In the genomic region with DNA sequence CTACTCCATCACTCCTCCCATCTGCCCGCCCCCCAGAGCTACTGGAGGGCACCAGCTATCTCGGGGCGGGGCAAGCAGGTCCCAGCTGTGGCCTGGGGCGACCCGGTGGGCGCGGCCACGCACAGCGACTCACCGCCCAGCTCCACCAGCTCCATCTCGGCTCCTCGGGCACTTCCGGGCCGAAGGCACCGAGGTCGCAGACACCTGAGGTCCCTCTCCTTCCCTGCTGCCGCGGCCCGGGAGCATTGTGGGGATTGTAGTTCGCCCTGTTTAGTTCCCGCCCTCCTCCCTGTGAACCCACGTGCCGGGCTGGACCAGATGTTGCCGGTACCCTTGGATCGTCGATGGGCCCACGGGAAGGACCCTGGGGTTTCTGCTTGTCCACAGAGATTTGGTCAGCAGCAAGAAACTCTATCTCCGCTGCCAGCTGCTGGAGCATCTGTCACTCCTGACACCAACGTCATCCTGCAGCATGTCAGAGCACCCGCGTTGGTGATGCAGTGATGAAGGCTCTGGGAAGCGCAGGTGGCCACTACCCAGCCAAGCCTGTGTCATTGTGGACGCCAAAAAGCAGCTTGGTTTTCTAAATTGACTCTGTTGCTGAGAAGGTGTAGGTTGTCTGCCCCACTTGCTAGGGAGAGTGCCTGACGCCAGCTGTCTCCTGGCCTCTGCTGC, we compare ENCODE assay signal across 7 mouse cellular contexts. TPM values are rescaled to one million over a fixed set of nuclear protein-coding genes. Genes with fewer than 3 reads are reported as not detected.
DNase-seq lines count a peak whose midpoint lies in the region; ATAC-seq lines count a peak whose summit lies in the region.

A gene (minus strand): TSS at position 231 of the 675 bp plus-strand sequence.

- 2% methylated on average over 34 of the region's 34 CpGs for WGBS in embryonic facial prominence, embryonic 11.5 days
- 2% methylated on average over 34 of the region's 34 CpGs for WGBS in limb, embryonic 10.5 days
- 2% methylated on average over 34 of the region's 34 CpGs for WGBS in midbrain, embryonic 12.5 days

- peak; percentile 90 for DNase-seq in adrenal gland, postnatal 14 days
- peak; percentile 84 for DNase-seq in embryonic facial prominence, embryonic 11.5 days (ENCODE audit: low spot score)
- peak; percentile 99 for DNase-seq in heart, adult 11 months
- DNase-seq in kidney, adult 18-20 months: peak; percentile 89
- peak; percentile 88 for DNase-seq in limb, embryonic 10.5 days (ENCODE audit: low spot score)
- peak; percentile 73 for DNase-seq in spleen, adult 12 weeks (ENCODE audit: low spot score)

- ATAC-seq in embryonic facial prominence, embryonic 11.5 days (replicated peaks; ENCODE audit: insufficient number of reproducible peaks, low FRiP score, low TSS enrichment, low read depth): peak; percentile 47
- ATAC-seq in midbrain, embryonic 12.5 days (ENCODE audit: low FRiP score, low read depth): peak; percentile 50

- peak within 1 kb of the TSS; percentile 58 for H3K4me3 ChIP-seq in embryonic facial prominence, embryonic 11.5 days (ENCODE audit: low read depth, low read length)
- H3K4me3 ChIP-seq in limb, embryonic 10.5 days: peak within 1 kb of the TSS; percentile 63
- peak within 1 kb of the TSS; percentile 67 for H3K4me3 ChIP-seq in midbrain, embryonic 12.5 days

- 0 out of 2 replicates have a peak within 1 kb of the TSS, but pooled peaks have one; percentile 1 for H3K27ac ChIP-seq in embryonic facial prominence, embryonic 11.5 days (replicated peaks; ENCODE audit: low read depth, low read length)
- H3K27ac ChIP-seq in limb, embryonic 10.5 days: peak within 1 kb of the TSS; percentile 82
- peak within 1 kb of the TSS; percentile 56 for H3K27ac ChIP-seq in midbrain, embryonic 12.5 days (replicated peaks)

- no peaks in the 10 kb centered on the region for H3K9me3 ChIP-seq in embryonic facial prominence, embryonic 11.5 days (replicated peaks; ENCODE audit: control insufficient read depth, low read length)
- H3K9me3 ChIP-seq in limb, embryonic 10.5 days (replicated peaks): no peaks in the 10 kb centered on the region
- no peaks in the 10 kb centered on the region for H3K9me3 ChIP-seq in midbrain, embryonic 12.5 days

- H3K4me1 ChIP-seq in embryonic facial prominence, embryonic 11.5 days (ENCODE audit: control insufficient read depth, insufficient read depth, low read length): peaks cover 7% of the 10 kb centered on the region
- peaks cover 58% of the 10 kb centered on the region for H3K4me1 ChIP-seq in limb, embryonic 10.5 days
- H3K4me1 ChIP-seq in midbrain, embryonic 12.5 days: peaks cover 41% of the 10 kb centered on the region

- H3K4me2 ChIP-seq in embryonic facial prominence, embryonic 11.5 days (ENCODE audit: low read depth, low read length): peak within 1 kb of the TSS; percentile 67
- H3K4me2 ChIP-seq in midbrain, embryonic 12.5 days (replicated peaks): peak within 1 kb of the TSS; percentile 85

- H3K9ac ChIP-seq in embryonic facial prominence, embryonic 11.5 days (replicated peaks; ENCODE audit: low read length): peak within 1 kb of the TSS; percentile 54
- H3K9ac ChIP-seq in midbrain, embryonic 12.5 days (replicated peaks): peak within 1 kb of the TSS; percentile 73

- H3K27me3 ChIP-seq in embryonic facial prominence, embryonic 11.5 days (ENCODE audit: control insufficient read depth, insufficient read depth, low read length): no peaks in the 10 kb centered on the region
- H3K27me3 ChIP-seq in limb, embryonic 10.5 days (ENCODE audit: low read depth, poor library complexity, severe bottlenecking): no peaks in the 10 kb centered on the region; the same call in 1 of the 2 replicates
- H3K27me3 ChIP-seq in midbrain, embryonic 12.5 days: peaks cover 9% of the 10 kb centered on the region; the same call in 1 of the 2 replicates

- H3K36me3 ChIP-seq in embryonic facial prominence, embryonic 11.5 days (replicated peaks; ENCODE audit: control insufficient read depth, insufficient read depth, low read depth, low read length): no peaks in the 10 kb centered on the region
- peaks cover 12% of the 10 kb centered on the region for H3K36me3 ChIP-seq in limb, embryonic 10.5 days
- H3K36me3 ChIP-seq in midbrain, embryonic 12.5 days: peaks cover 10% of the 10 kb centered on the region; the same call in 1 of the 2 replicates

RNA-seq across cellular contexts. Expression of the gene that starts here (rescaled TPM):
- 8.6 and 10.6 TPM in 2 replicates for total RNA-seq in adrenal gland, postnatal 14 days (2021)
- 20.2 and 24.7 TPM in 2 replicates for polyA plus RNA-seq in embryonic facial prominence, embryonic 11.5 days (2014; fragmentation: Nextera tagmentation; extraction: Ambion mirVana)
- 22.1 and 24.2 TPM in 2 replicates for polyA plus RNA-seq in limb, embryonic 10.5 days (2016; fragmentation: Nextera tagmentation; extraction: Ambion mirVana)
- polyA plus RNA-seq in midbrain, embryonic 12.5 days (2016; fragmentation: Nextera tagmentation; extraction: Ambion mirVana): 31.8 and 35.4 TPM in 2 replicates

Comparison
In these comparisons a context has a peak if more than half of its experiments do, and no peak if none do; other contexts are left out.
1. Peak in every context shown above with its lines: DNase-seq, ATAC-seq, H3K4me3 ChIP-seq and H3K27ac ChIP-seq.
2. H3K27ac ChIP-seq: peak in every context shown above with its lines; median percentile 82 in limb, embryonic 10.5 days; 56 in midbrain, embryonic 12.5 days; 1 in embryonic facial prominence, embryonic 11.5 days.